Mouse (Mus musculus) lung, postnatal 0 days (tissue): ENCODE results near the gene Pbx4. TPM values are rescaled to one million over a fixed set of nuclear protein-coding genes. Genes with fewer than 3 reads are reported as not detected.

ENCODE experiments used
- ATAC-seq: fragments of 200-750 bp; cut with Nextera tagmentation; 2 replicates; pipeline ENCODE4 v1.8.0; 2017; ENCODE audit warnings: moderate library complexity
- DNase-seq: peaks from one replicate; pipeline ENCODE4 v3.0.0-alpha.2; 2016; ENCODE audit warnings: low spot score
- H3K27ac ChIP-seq: fragments of 300-500 bp; sonication (generic); 2 replicates; pipeline ENCODE4 v1.5.1; 2014; ENCODE audit warnings: antibody characterized with exemption, mild to moderate bottlenecking, low read length, mixed read lengths
- H3K27me3 ChIP-seq: fragments of 300-500 bp; sonication (generic); replicated peaks from 2 replicates; pipeline ENCODE4 v1.6.1; 2014; ENCODE audit warnings: low read length, mixed read lengths; ENCODE audit not compliant: insufficient read depth
- H3K36me3 ChIP-seq: fragments of 300-500 bp; sonication (generic); 2 replicates; pipeline ENCODE4 v1.6.1; 2014; ENCODE audit warnings: low read length, mixed read lengths; ENCODE audit not compliant: insufficient read depth
- H3K4me1 ChIP-seq: fragments of 300-500 bp; sonication (generic); 2 replicates; pipeline ENCODE4 v1.6.1; 2014; ENCODE audit warnings: antibody characterized with exemption, low read depth, low read length, mixed read lengths; ENCODE audit not compliant: insufficient read depth
- H3K4me2 ChIP-seq: fragments of 300-500 bp; sonication (generic); replicated peaks from 2 replicates; pipeline ENCODE4 v1.6.1; 2014; ENCODE audit warnings: low read depth, mild to moderate bottlenecking, low read length, moderate library complexity, mixed read lengths
- H3K4me3 ChIP-seq: fragments of 300-500 bp; sonication (generic); 2 replicates; pipeline ENCODE4 v1.5.1; 2014; ENCODE audit warnings: low read depth, low read length
- H3K9ac ChIP-seq: fragments of 300-500 bp; sonication (generic); replicated peaks from 2 replicates; pipeline ENCODE4 v1.6.1; 2014; ENCODE audit warnings: low read depth, mild to moderate bottlenecking
- H3K9me3 ChIP-seq: fragments of 300-500 bp; sonication (generic); 2 replicates; pipeline ENCODE4 v1.6.1; 2016; ENCODE audit warnings: low read length, mixed read lengths
- CTCF ChIP-seq: IDR thresholded peaks from 2 replicates; pipeline ENCODE4 v1.5.1; 2016; ENCODE audit warnings: antibody characterized with exemption, mild to moderate bottlenecking
- EP300 ChIP-seq: IDR thresholded peaks from 2 replicates; pipeline ENCODE4 v1.6.1; 2016; ENCODE audit warnings: antibody characterized with exemption, mild to moderate bottlenecking, control low read depth
- WGBS: fragments of 180-500 bp; shearing (Covaris S2); extraction: QIAGEN DNeasy Blood & Tissue Kit; methylation state at CpG from one replicate; pipeline ENCODE4 v1.1.7; 2014; 5-methylcytosine and 5-hydroxymethylcytosine counted together
- polyA plus RNA-seq: library from polyadenylated mRNA; unstranded; fragments of >200 nt; fragmentation: Nextera tagmentation; extraction: Ambion mirVana; gene quantifications from 2 replicates; pipeline ENCODE4 v1.2.1, GENCODE M21; 2015

The Pbx4 gene
- polyA plus RNA-seq, 1 experiment from 2014 or later, result 17.0 TPM

DNA sequence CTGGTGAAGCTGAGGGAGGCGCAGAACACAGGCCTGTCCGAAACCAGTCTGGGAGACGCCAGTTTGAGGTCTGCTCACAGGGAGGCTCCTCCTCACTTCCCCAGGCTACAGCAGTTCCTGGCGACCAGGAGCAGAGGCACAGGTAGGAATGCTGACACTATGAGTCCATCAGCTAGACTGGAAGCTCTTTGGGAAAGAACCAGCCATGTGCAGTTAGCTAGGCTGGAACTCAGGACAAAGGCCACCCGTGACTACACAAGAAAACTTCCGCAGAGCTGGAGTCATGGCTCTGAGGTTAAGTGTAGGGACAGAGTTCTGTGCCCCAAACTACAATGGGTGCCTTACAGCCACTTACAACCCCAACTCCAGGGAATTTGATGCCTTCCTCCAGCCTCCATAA is 65.6 kb downstream of the Pbx4 start:
- H3K4me2 ChIP-seq, result no peak overlapping the region
- 85% methylated on average over 6 of the region's 6 CpGs for WGBS
- H3K36me3 ChIP-seq, result no peaks in the 10 kb centered on the region
- no peak overlapping the region for H3K27ac ChIP-seq
- no peaks in the 10 kb centered on the region for H3K9me3 ChIP-seq
- DNase-seq (no peak), ATAC-seq (no peak)
- no peak for TF ChIP-seq CTCF
- no peak for TF ChIP-seq EP300
- no peaks in the 10 kb centered on the region for H3K27me3 ChIP-seq
- peaks cover 13% of the 10 kb centered on the region; the same call in 1 of the 2 replicates for H3K4me1 ChIP-seq
- H3K4me3 ChIP-seq, result no peak overlapping the region
- H3K9ac ChIP-seq, result no peak overlapping the region

- Histone ChIP-seq H3K4me1 (peaks cover 16% of the 10 kb centered on the region), H3K27ac (no peak overlapping the region), H3K9me3 (no peaks in the 10 kb centered on the region), H3K4me2 (no peak overlapping the region), H3K36me3 (no peaks in the 10 kb centered on the region), H3K9ac (no peak overlapping the region), H3K27me3 (no peaks in the 10 kb centered on the region), H3K4me3 (no peak overlapping the region)
- no peak for DNase-seq
- TF ChIP-seq EP300, result no peak
- no peak for TF ChIP-seq CTCF
- 94% methylated on average over 2 of the region's 2 CpGs for WGBS
- no peak for ATAC-seq
Measured at GRCm38 (mm10) chr8:69899876-69900275, 67.6 kb downstream of the Pbx4 start.

DNA sequence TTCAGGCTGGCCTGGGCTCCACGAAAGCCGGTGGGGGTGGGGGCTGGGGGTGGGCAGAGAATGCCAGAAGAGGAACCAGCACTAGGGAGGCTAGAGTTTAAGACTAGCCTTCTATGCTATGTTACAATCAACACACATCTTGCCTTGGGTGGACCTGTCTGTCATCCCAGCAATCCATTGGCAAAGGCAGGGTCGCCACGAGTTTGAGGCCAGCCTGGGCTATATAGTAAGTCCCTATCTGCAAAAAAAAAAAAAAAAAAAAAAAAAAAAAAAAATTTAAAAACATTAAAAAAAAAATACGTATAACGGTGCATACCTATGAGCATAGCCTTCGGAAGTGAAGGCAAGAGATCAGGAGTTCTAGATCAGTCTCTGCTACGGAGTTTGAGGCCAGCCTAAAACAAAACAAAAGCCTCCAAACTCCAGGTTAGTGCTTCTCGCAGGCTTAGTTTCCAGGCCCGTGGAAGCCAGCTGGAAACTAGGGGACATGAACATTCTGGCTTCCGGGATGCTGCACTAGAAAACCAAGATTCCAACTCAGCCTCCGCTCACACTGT is 68.7 kb downstream of the Pbx4 start:
- Histone ChIP-seq H3K27me3 (no peaks in the 10 kb centered on the region), H3K36me3 (no peaks in the 10 kb centered on the region), H3K4me2 (peak overlapping the region; percentile 88), H3K9me3 (no peaks in the 10 kb centered on the region), H3K4me1 (peaks cover 16% of the 10 kb centered on the region), H3K4me3 (peak overlapping the region; percentile 74), H3K9ac (peak overlapping the region; percentile 63), H3K27ac (peak overlapping the region; percentile 71)
- no peak for DNase-seq
- no peak for TF ChIP-seq EP300
- TF ChIP-seq CTCF, result no peak
- no peak for ATAC-seq
- 12% methylated on average over 12 of the region's 12 CpGs for WGBS

DNA sequence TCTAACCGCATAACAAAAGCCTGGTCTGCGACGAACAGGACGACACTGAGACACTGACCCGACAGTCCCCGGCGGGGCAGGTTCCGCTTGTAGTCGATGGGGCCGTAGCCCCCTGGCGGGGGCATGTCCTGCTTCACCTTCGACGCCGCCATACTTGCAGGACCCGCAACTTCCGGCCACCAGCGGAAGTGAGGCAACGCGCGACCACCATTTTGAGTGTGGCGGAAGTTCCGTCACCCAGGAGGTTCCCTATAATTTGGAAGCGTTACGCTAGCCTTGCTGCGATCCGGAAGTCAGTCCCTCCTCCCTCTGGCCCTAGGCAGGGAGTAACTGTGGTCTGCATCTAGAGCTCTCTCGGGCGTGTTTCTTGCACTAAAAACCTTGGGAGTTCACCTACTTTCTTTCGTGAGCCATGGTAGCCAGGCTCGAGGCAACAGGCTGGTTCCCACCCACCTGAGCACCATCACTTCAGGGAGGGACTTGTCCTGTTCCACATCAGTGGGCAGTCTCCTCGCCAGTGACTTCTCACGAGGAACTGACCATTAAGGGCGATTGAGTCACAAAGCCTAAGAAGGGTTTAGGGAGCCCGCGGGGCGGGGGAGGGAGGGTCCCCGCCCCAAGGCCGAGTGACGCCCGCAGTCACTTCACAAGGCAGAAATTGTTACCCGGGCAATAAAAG is 69.3 kb downstream of the Pbx4 start:
- Histone ChIP-seq H3K36me3 (no peaks in the 10 kb centered on the region), H3K4me2 (peak overlapping the region; percentile 88), H3K4me3 (peak overlapping the region; percentile 74), H3K9me3 (no peaks in the 10 kb centered on the region), H3K9ac (peak overlapping the region; percentile 63), H3K27me3 (no peaks in the 10 kb centered on the region), H3K27ac (peak overlapping the region; percentile 71), H3K4me1 (peaks cover 16% of the 10 kb centered on the region)
- WGBS, result 1% methylated on average over 41 of the region's 41 CpGs
- TF ChIP-seq EP300, result peak; percentile 43; the same call in 1 of the 2 replicates
- TF ChIP-seq CTCF, result peak; percentile 75
- peak; percentile 97 for DNase-seq
- peak; percentile 78 for ATAC-seq

GRCm38 (mm10) chr8:69902163-69903062 is 70.1 kb downstream of the Pbx4 start, which contains the start of the genes Tssk6, Ndufa13 and Yjefn3:
TSS of gene Tssk6 (plus strand) at chr8:69902184.
TSS of gene Ndufa13 (minus strand) at chr8:69902558.
TSS of gene Yjefn3 (minus strand) at chr8:69902712.
- ATAC-seq (peak; percentile 38), DNase-seq (peak; percentile 37)
- Histone ChIP-seq H3K9ac (peak within 1 kb of the TSS; percentile 63), H3K4me1 (peaks cover 16% of the 10 kb centered on the region), H3K9me3 (no peaks in the 10 kb centered on the region), H3K36me3 (no peaks in the 10 kb centered on the region; the same call in 1 of the 2 replicates), H3K4me2 (peak within 1 kb of the TSS; percentile 88), H3K4me3 (peak within 1 kb of the TSS; percentile 74), H3K27me3 (no peaks in the 10 kb centered on the region), H3K27ac (peak within 1 kb of the TSS; percentile 71)
- TF ChIP-seq CTCF (peak; percentile 20), EP300 (no peak)
- 4% methylated on average over 79 of the region's 89 CpGs for WGBS

- TF ChIP-seq EP300 (no peak), CTCF (peak; percentile 23; the same call in 1 of the 2 replicates)
- Histone ChIP-seq H3K27me3 (no peaks in the 10 kb centered on the region), H3K4me2 (peak overlapping the region; percentile 88), H3K4me1 (peaks cover 16% of the 10 kb centered on the region), H3K27ac (peak overlapping the region; percentile 71), H3K9ac (peak overlapping the region; percentile 41), H3K36me3 (peaks cover 5% of the 10 kb centered on the region; the same call in 1 of the 2 replicates), H3K4me3 (peak overlapping the region; percentile 74), H3K9me3 (no peaks in the 10 kb centered on the region)
- peak; percentile 91 for ATAC-seq
- 1% methylated on average over 30 of the region's 45 CpGs for WGBS
- peak; percentile 100 for DNase-seq
Measured at GRCm38 (mm10) chr8:69903063-69903542, 70.8 kb downstream of the Pbx4 start.
